15 mouse cellular contexts compared by ENCODE assay signal in genomic region chr11:67654514-67654913, GRCm38 (mm10). TPM values are rescaled to one million over a fixed set of nuclear protein-coding genes. Genes with fewer than 3 reads are reported as not detected.
"Had no signal": no experiment of that assay in that cellular context is flagged by ENCODE, and none has a peak within 500 bp of the region (broad histone marks: within the 10 kb centered on the region; RNA-seq: fewer than 3 reads in every experiment).

No protein-coding gene starts in this region.

- H3K4me3 ChIP-seq: kidney, embryonic 15.5 days; limb, embryonic 13.5 days; midbrain, embryonic 13.5 days had no signal

- H3K36me3 ChIP-seq: kidney, embryonic 15.5 days; limb, embryonic 13.5 days; midbrain, embryonic 13.5 days had no signal

- H3K9ac ChIP-seq: kidney, embryonic 15.5 days; limb, embryonic 13.5 days; liver, embryonic 14.5 days; midbrain, embryonic 13.5 days had no signal

- DNase-seq: kidney, postnatal 14 days; lung, adult 18-20 months; right cerebral cortex, postnatal 25 days; thymus, postnatal 36 days had no signal

- H3K27ac ChIP-seq: kidney, embryonic 15.5 days; limb, embryonic 13.5 days; liver, embryonic 14.5 days; midbrain, embryonic 13.5 days had no signal

- H3K9me3 ChIP-seq: kidney, embryonic 15.5 days; limb, embryonic 13.5 days; midbrain, embryonic 13.5 days had no signal

- ATAC-seq: midbrain, embryonic 13.5 days had no signal

- H3K4me2 ChIP-seq: kidney, embryonic 15.5 days; limb, embryonic 13.5 days; midbrain, embryonic 13.5 days had no signal

- H3K27me3 ChIP-seq: kidney, embryonic 15.5 days; midbrain, embryonic 13.5 days had no signal

RNA-seq across cellular contexts. Expression of gene Rcvrn, which starts 40.6 kb away (rescaled TPM):
- total RNA-seq: liver, adult 2 months; midbrain, postnatal 0 days had no signal
- polyA plus RNA-seq: kidney, embryonic 15.5 days; large intestine, adult 2 months; limb, embryonic 13.5 days; liver, adult 2 months; liver, embryonic 14.5 days; lung, embryonic 16.5 days; midbrain, embryonic 13.5 days; midbrain, postnatal 0 days; neural tube, embryonic 14.5 days; small intestine, adult 2 months; stomach, embryonic 16.5 days had no signal
